Mouse (Mus musculus): ENCODE results near the gene Zranb3. TPM values are rescaled to one million over a fixed set of nuclear protein-coding genes. Genes with fewer than 3 reads are reported as not detected.

The Zranb3 gene
- polyA plus RNA-seq, 1 experiment from 2014 or later = 11.7 TPM

- Histone ChIP-seq H3K9me3 (no peaks in the 10 kb centered on the region), H3K4me1 (no peaks in the 10 kb centered on the region), H3K27ac (no peak overlapping the region), H3K36me3 (peaks cover 4% of the 10 kb centered on the region), H3K4me3 (no peak overlapping the region), H3K27me3 (ENCODE audit: insufficient read depth, poor library complexity, severe bottlenecking) (no peaks in the 10 kb centered on the region)
- 91% methylated on average over 1 of the region's 1 CpGs for WGBS
- DNase-seq (ENCODE audit: low spot score) = no peak
These were observed 24.2 kb downstream of the Zranb3 start for GRCm38 (mm10) chr1:128078646-128079045.

DNA sequence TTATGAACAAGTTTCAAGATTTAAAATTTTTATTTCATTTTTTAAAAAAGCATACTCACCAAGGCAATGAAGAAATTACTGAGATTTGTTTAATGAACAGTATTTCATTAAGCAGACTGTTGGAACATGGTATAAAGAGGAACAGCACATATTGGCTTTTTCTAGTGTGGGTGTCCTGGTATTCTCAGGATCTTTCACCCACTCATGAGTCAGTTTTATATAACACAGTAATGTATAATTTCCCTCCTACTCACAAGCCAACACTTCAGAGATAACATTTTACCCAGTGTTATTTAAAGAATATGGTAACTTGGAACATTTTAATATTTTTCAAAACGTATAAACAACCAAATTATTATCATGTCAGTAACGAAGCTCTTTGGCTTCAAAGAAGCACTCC is 25.1 kb downstream of the Zranb3 start:
- H3K27me3 ChIP-seq (ENCODE audit: insufficient read depth, poor library complexity, severe bottlenecking) = no peaks in the 10 kb centered on the region
- no peak overlapping the region for H3K4me3 ChIP-seq
- H3K9me3 ChIP-seq = no peaks in the 10 kb centered on the region
- peaks cover 4% of the 10 kb centered on the region for H3K36me3 ChIP-seq
- no peak overlapping the region for H3K27ac ChIP-seq
- no peaks in the 10 kb centered on the region for H3K4me1 ChIP-seq
- 91% methylated on average over 2 of the region's 2 CpGs for WGBS
- DNase-seq (ENCODE audit: low spot score) = no peak

GRCm38 (mm10) chr1:128076791-128077479 is 25.9 kb downstream of the Zranb3 start:
- WGBS = 89% methylated on average over 8 of the region's 8 CpGs
- Histone ChIP-seq H3K36me3 (peaks cover 4% of the 10 kb centered on the region), H3K27me3 (ENCODE audit: insufficient read depth, poor library complexity, severe bottlenecking) (no peaks in the 10 kb centered on the region), H3K4me3 (no peak overlapping the region), H3K9me3 (no peaks in the 10 kb centered on the region), H3K4me1 (no peaks in the 10 kb centered on the region), H3K27ac (no peak overlapping the region)
- no peak for DNase-seq (ENCODE audit: low spot score)

- no peaks in the 10 kb centered on the region for H3K27me3 ChIP-seq (ENCODE audit: insufficient read depth, poor library complexity, severe bottlenecking)
- H3K4me1 ChIP-seq = no peaks in the 10 kb centered on the region
- no peaks in the 10 kb centered on the region for H3K9me3 ChIP-seq
- peaks cover 4% of the 10 kb centered on the region for H3K36me3 ChIP-seq
- H3K4me3 ChIP-seq = no peak overlapping the region
- 92% methylated on average over 6 of the region's 6 CpGs for WGBS
- no peak for DNase-seq (ENCODE audit: low spot score)
- no peak overlapping the region for H3K27ac ChIP-seq
These were observed 29.8 kb downstream of the Zranb3 start for GRCm38 (mm10) chr1:128073051-128073450.

DNA sequence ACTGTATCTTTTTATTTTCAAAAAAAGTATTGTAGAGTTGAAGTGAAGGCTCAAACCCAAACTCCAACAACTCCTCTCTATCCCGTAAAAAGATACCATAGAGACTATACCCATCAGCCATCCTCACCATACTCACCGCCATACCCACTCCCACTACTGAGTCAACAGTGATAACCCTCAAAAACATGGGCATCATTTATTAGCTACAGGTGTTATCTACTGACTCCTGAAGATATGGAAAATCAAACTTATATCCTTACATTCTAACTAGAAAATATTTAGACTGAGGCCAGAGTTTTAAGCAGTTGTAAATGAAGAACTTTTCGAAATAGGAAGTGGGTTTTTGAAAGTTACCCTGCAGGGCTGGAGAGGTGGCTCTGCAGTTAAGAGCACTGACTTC is 32.8 kb downstream of the Zranb3 start:
- H3K27me3 ChIP-seq (ENCODE audit: insufficient read depth, poor library complexity, severe bottlenecking) = no peaks in the 10 kb centered on the region
- no peak for DNase-seq (ENCODE audit: low spot score)
- no peaks in the 10 kb centered on the region for H3K4me1 ChIP-seq
- H3K36me3 ChIP-seq = peaks cover 9% of the 10 kb centered on the region
- no peak overlapping the region for H3K4me3 ChIP-seq
- 93% methylated on average over 3 of the region's 3 CpGs for whole genome bisulfite sequencing
- no peaks in the 10 kb centered on the region for H3K9me3 ChIP-seq
- H3K27ac ChIP-seq = no peak overlapping the region

DNA sequence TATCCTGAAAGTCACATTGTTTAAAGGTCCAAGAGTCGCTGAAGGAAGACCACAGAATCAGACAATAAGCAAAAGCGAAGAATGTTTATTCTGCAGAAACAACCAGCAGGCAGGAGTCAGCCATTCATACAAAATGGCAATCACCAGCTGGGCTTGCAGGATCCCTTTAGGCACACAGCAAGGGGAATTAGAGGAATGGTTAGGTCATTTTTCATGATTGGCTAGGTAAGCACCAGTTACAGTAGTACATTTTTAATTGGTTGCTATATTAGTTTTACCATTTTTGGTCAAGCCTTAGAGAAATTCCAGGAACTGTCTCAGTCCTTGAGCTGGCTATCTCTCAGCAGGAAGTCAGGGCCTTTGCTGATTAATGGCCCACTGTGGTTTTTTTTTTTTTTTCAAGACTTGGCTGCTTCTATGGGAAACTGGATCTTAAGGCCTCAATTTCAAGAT is 33.9 kb downstream of the Zranb3 start:
- no peak overlapping the region; the same call in 1 of the 2 replicates for H3K27ac ChIP-seq
- H3K4me1 ChIP-seq = no peaks in the 10 kb centered on the region
- no peaks in the 10 kb centered on the region for H3K9me3 ChIP-seq
- DNase-seq (ENCODE audit: low spot score) = no peak
- H3K4me3 ChIP-seq = no peak overlapping the region
- peaks cover 5% of the 10 kb centered on the region for H3K36me3 ChIP-seq
- H3K27me3 ChIP-seq (ENCODE audit: insufficient read depth, poor library complexity, severe bottlenecking) = no peaks in the 10 kb centered on the region
- 58% methylated on average over 2 of the region's 2 CpGs for WGBS

GRCm38 (mm10) chr1:128064716-128065115 is 38.1 kb downstream of the Zranb3 start:
- no peaks in the 10 kb centered on the region for H3K4me1 ChIP-seq
- no peak for DNase-seq (ENCODE audit: low spot score)
- H3K27ac ChIP-seq = no peak overlapping the region
- no peaks in the 10 kb centered on the region for H3K9me3 ChIP-seq
- H3K36me3 ChIP-seq = peaks cover 5% of the 10 kb centered on the region
- WGBS = 89% methylated on average over 6 of the region's 6 CpGs
- no peaks in the 10 kb centered on the region for H3K27me3 ChIP-seq (ENCODE audit: insufficient read depth, poor library complexity, severe bottlenecking)
- no peak overlapping the region for H3K4me3 ChIP-seq

DNA sequence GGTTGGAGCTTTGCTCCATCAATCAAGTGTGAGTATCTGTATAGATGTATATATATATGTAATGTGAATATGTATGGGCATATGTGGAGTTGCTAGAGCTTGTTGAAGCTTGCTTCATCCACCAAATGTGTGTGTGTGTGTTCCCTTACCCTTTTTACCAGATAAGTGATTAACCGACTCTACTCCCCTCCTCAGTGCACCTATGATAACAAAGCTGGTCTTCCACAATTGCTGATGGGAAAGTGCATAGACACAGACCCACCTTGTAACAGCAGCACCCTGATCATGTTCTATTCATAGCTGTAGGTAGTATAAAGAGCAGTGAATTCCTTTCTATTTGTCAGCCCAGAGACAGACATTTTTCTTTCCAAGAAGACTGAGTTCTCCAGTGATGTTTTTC is 40.7 kb downstream of the Zranb3 start:
- no peaks in the 10 kb centered on the region for H3K27me3 ChIP-seq (ENCODE audit: insufficient read depth, poor library complexity, severe bottlenecking)
- no peaks in the 10 kb centered on the region for H3K9me3 ChIP-seq
- H3K4me1 ChIP-seq = no peaks in the 10 kb centered on the region
- H3K36me3 ChIP-seq = peaks cover 7% of the 10 kb centered on the region
- no peak for DNase-seq (ENCODE audit: low spot score)
- H3K4me3 ChIP-seq = no peak overlapping the region
- 68% methylated on average over 1 of the region's 1 CpGs for WGBS
- no peak overlapping the region for H3K27ac ChIP-seq

- Histone ChIP-seq H3K36me3 (peaks cover 2% of the 10 kb centered on the region; the same call in 1 of the 2 replicates), H3K9me3 (no peaks in the 10 kb centered on the region), H3K4me1 (no peaks in the 10 kb centered on the region), H3K4me3 (no peak overlapping the region), H3K27me3 (ENCODE audit: insufficient read depth, poor library complexity, severe bottlenecking) (no peaks in the 10 kb centered on the region), H3K27ac (no peak overlapping the region)
- 80% methylated on average over 1 of the region's 1 CpGs for WGBS
- DNase-seq (ENCODE audit: low spot score) = no peak
These were observed 41.4 kb downstream of the Zranb3 start for GRCm38 (mm10) chr1:128061401-128061800.

DNA sequence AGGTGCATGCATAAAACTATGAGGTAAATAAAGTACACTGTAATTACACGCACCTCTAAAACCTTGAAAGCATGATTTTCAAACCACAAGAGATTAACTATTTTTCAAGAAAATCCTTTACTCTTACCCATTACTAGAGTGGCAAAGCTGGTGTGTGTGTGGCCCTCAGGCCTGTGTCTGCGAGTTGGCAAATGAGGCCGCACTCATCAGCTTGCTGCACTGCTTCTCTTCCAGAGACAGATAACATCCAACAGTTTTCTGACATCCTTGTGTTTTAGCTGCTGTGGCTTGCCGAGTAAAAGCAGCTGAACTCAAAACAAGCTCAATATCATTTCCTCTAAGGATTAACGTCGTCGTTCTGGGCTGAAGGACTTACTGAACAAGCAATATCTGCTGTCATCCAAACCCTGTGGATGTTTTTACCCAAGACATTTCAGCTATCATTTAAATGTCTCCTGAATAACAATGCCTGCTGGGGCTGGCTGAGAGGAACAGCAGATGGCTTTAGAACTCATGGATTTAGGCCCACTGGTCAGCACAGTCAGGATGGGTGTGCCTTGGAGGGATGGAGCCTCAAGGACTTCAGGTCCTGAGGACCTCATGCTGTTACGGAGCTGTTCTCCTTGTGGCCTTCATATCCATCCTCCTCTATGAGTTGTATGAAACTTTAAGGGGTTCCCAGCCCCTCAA is 42.0 kb downstream of the Zranb3 start:
- Histone ChIP-seq H3K27ac (no peak overlapping the region), H3K9me3 (no peaks in the 10 kb centered on the region)

DNA sequence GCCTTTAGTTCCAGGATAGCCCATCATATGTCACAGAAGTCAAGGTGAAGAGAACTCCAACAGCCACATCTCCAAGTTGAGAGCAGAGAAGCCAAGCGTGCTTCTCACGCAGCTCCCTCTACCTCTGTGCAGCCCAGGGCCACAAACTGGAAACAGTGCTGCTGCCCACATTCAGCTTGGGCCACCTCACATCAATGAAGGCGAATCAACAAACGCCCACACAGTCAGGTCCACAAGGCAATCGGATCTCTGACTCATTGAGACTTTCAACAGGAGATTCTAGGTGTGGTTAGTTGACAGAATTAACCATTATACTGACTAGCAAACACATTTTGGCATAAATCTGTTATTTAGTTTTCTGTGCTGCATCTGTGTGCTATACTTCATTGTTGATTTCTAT is 44.2 kb downstream of the Zranb3 start:
- Histone ChIP-seq H3K4me3 (no peak overlapping the region), H3K36me3 (peaks cover 2% of the 10 kb centered on the region; the same call in 1 of the 2 replicates), H3K4me1 (no peaks in the 10 kb centered on the region), H3K9me3 (no peaks in the 10 kb centered on the region), H3K27me3 (ENCODE audit: insufficient read depth, poor library complexity, severe bottlenecking) (no peaks in the 10 kb centered on the region), H3K27ac (no peak overlapping the region)
- no peak for DNase-seq (ENCODE audit: low spot score)
- 91% methylated on average over 5 of the region's 5 CpGs for WGBS

More for the DNA sequence above, 42.0 kb downstream of the Zranb3 start:
- Histone ChIP-seq H3K27me3 (ENCODE audit: insufficient read depth, poor library complexity, severe bottlenecking) (no peaks in the 10 kb centered on the region), H3K36me3 (peaks cover 2% of the 10 kb centered on the region; the same call in 1 of the 2 replicates), H3K4me1 (no peaks in the 10 kb centered on the region), H3K4me3 (no peak overlapping the region)
- DNase-seq (ENCODE audit: low spot score) = no peak
- 59% methylated on average over 8 of the region's 8 CpGs for WGBS

DNA sequence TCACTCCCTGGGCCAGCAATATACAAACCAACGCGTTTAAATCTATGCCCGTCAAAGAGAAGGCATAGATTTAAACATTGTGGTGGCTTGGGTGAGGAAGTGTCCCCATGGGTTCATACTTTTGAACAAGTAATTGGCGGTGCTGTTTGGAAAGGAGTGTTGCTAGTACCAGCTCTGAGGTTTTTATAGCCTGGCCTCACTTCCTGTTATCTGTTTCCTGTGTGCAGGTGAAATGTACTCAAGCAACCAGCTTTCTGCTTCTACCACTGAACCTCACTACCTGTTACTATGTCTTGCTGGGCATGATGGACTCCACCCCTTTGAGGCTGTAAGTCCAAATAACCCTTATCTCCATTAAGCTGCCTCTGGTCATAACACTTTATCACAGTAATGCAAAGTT is 45.6 kb downstream of the Zranb3 start:
- Histone ChIP-seq H3K27ac (no peak overlapping the region), H3K27me3 (ENCODE audit: insufficient read depth, poor library complexity, severe bottlenecking) (no peaks in the 10 kb centered on the region), H3K4me3 (no peak overlapping the region), H3K9me3 (no peaks in the 10 kb centered on the region), H3K36me3 (peaks cover 2% of the 10 kb centered on the region; the same call in 1 of the 2 replicates), H3K4me1 (no peaks in the 10 kb centered on the region)
- 92% methylated on average over 4 of the region's 4 CpGs for WGBS
- no peak for DNase-seq (ENCODE audit: low spot score)

GRCm38 (mm10) chr1:128046920-128047319 is 55.9 kb downstream of the Zranb3 start:
- Histone ChIP-seq H3K27ac (no peak overlapping the region), H3K36me3 (peaks cover 7% of the 10 kb centered on the region; the same call in 1 of the 2 replicates), H3K9me3 (no peaks in the 10 kb centered on the region), H3K4me3 (no peak overlapping the region), H3K27me3 (ENCODE audit: insufficient read depth, poor library complexity, severe bottlenecking) (no peaks in the 10 kb centered on the region), H3K4me1 (peaks cover 4% of the 10 kb centered on the region; the same call in 1 of the 2 replicates)
- no peak for DNase-seq (ENCODE audit: low spot score)
- WGBS = 59% methylated on average over 7 of the region's 7 CpGs

Data from heart, embryonic 10.5 days (tissue).